Mouse (Mus musculus) hindbrain, embryonic 14.5 days (tissue): ENCODE data around the gene Apbb2. TPM values are rescaled to one million over a fixed set of nuclear protein-coding genes. Genes with fewer than 3 reads are reported as not detected.
A peak's percentile ranks its signal among the peaks of the same experiment; 100 is the strongest.

ENCODE experiments used
- ATAC-seq: fragments of 200-750 bp; cut with Nextera tagmentation; 2 replicates; pipeline ENCODE4 v1.8.0; 2017; ENCODE audit warnings: moderate number of reproducible peaks, mild to moderate bottlenecking, moderate TSS enrichment, moderate library complexity; ENCODE audit not compliant: low FRiP score
- DNase-seq: peaks from one replicate; pipeline ENCODE4 v3.0.0-alpha.2; 2015; ENCODE audit warnings: low spot score
- H3K27ac ChIP-seq: fragments of 300-500 bp; sonication (generic); 2 replicates; pipeline ENCODE4 v1.5.1; 2014; ENCODE audit warnings: mild to moderate bottlenecking, moderate library complexity
- H3K27me3 ChIP-seq: fragments of 300-500 bp; sonication (generic); 2 replicates; pipeline ENCODE4 v1.6.1; 2014; ENCODE audit warnings: mild to moderate bottlenecking, low read length, mixed read lengths; ENCODE audit not compliant: control insufficient read depth, insufficient read depth
- H3K36me3 ChIP-seq: fragments of 300-500 bp; sonication (generic); replicated peaks from 2 replicates; pipeline ENCODE4 v1.6.1; 2014; ENCODE audit not compliant: control insufficient read depth, insufficient read depth
- H3K4me1 ChIP-seq: fragments of 300-500 bp; sonication (generic); replicated peaks from 2 replicates; pipeline ENCODE4 v1.6.1; 2014; ENCODE audit warnings: antibody characterized with exemption, low read length, mixed read lengths; ENCODE audit not compliant: control insufficient read depth, insufficient read depth
- H3K4me2 ChIP-seq: fragments of 300-500 bp; sonication (generic); replicated peaks from 2 replicates; pipeline ENCODE4 v1.6.1; 2014; ENCODE audit warnings: mild to moderate bottlenecking, moderate library complexity
- H3K4me3 ChIP-seq: fragments of 300-500 bp; sonication (generic); replicated peaks from 2 replicates; pipeline ENCODE4 v1.5.1; 2014; ENCODE audit warnings: mild to moderate bottlenecking, low read length
- H3K9ac ChIP-seq: fragments of 300-500 bp; sonication (generic); 2 replicates; pipeline ENCODE4 v1.6.1; 2014
- H3K9me3 ChIP-seq: fragments of 300-500 bp; sonication (generic); 2 replicates; pipeline ENCODE4 v1.6.1; 2016; ENCODE audit warnings: low read length; ENCODE audit not compliant: control insufficient read depth
- WGBS: fragments of 180-500 bp; shearing (Covaris S2); extraction: QIAGEN DNeasy Blood & Tissue Kit; methylation state at CpG from one replicate; pipeline ENCODE4 v1.1.7; 2014; 5-methylcytosine and 5-hydroxymethylcytosine counted together
- polyA plus RNA-seq: library from polyadenylated mRNA; unstranded; fragments of >200 nt; fragmentation: Nextera tagmentation; extraction: Ambion mirVana; gene quantifications from 2 replicates; pipeline ENCODE4 v1.2.1, GENCODE M21; 2014

Gene Apbb2
- polyA plus RNA-seq, 1 experiment from 2014 or later = 113 TPM

DNA sequence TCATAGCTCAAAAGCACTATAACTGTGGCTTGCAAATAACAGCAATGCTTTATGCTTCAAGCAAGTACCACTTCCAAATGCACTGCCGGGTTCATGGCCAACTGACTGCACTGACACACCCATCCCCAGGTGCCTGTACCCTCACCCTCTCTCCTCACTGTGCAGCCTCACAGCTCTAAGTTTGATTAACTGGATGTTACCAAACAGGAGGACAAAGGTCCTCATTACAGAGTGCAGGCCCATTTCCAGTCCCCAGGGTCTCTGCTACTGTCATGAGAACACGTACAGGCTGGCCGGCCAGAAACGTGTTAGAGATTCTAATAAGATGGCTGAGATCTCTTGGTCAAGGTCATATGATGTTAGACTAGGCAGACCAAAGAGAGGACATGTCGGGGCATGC, 147.7 kb downstream of the Apbb2 start:
- DNase-seq (no peak), ATAC-seq (no peak)
- Histone ChIP-seq H3K9ac (no peak overlapping the region), H3K27ac (no peak overlapping the region), H3K4me2 (no peak overlapping the region), H3K36me3 (no peaks in the 10 kb centered on the region), H3K9me3 (no peaks in the 10 kb centered on the region), H3K4me3 (no peak overlapping the region), H3K27me3 (no peaks in the 10 kb centered on the region), H3K4me1 (peaks cover 5% of the 10 kb centered on the region; the same call in 1 of the 2 replicates)
- WGBS = 81% methylated on average over 5 of the region's 5 CpGs

DNA sequence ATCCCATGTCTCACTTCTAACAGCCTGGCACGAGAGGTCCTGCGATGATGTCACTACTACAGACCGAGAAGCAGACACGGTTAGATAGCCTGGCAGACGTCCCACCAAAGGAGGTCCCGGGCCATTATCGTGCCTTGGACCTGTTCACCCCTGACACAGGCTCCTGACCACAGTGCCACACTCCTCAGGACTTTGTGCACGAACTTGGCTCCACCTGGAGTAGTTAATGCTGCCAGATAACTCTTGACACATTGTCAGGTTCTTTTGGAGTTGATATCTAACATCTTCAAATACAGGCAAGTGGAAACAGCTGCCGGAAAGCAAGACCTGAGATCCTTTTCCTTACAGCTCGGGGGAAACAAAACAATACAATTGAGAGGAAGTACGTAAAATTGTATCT, 148.9 kb downstream of the Apbb2 start:
- 91% methylated on average over 11 of the region's 11 CpGs for WGBS
- Histone ChIP-seq H3K4me2 (no peak overlapping the region), H3K9me3 (no peaks in the 10 kb centered on the region), H3K36me3 (no peaks in the 10 kb centered on the region), H3K27me3 (no peaks in the 10 kb centered on the region), H3K9ac (no peak overlapping the region), H3K4me1 (peaks cover 5% of the 10 kb centered on the region; the same call in 1 of the 2 replicates), H3K4me3 (no peak overlapping the region), H3K27ac (no peak overlapping the region)
- ATAC-seq (no peak), DNase-seq (no peak)

DNA sequence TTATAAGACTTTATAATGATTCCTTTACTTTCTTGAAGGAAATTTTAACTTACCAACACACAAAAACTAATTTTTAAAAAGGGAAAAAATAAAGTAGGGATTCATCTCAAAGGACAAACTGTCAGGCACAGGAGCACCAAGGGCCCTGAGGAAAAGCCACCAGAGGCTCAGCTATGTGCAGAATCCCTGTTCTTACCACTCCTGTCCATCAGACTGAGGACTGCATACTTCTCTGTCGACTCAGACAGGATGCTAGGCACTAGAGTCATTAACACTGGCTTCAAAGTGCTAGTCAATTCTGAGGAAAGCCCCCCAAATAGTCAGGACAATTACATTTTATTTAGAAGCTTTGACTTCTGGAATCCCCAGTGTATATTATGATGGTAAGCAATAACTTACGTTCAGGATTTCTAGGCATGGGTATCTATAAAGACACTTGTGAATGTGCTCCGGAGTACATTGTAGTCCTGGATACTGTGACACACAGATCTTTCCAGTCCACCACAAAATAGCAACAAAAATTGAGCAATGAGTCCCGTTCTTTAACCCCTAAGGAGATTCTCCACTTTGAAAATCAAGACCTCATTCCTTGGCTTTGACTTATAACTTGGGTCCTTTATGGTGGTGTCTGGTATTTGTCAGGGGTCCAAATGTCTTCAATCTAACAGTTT, 150.1 kb downstream of the Apbb2 start:
- Histone ChIP-seq H3K9me3 (no peaks in the 10 kb centered on the region), H3K4me3 (no peak overlapping the region), H3K27me3 (no peaks in the 10 kb centered on the region), H3K4me1 (peaks cover 5% of the 10 kb centered on the region; the same call in 1 of the 2 replicates), H3K36me3 (no peaks in the 10 kb centered on the region), H3K4me2 (no peak overlapping the region), H3K9ac (no peak overlapping the region), H3K27ac (no peak overlapping the region)
- WGBS = 83% methylated on average over 4 of the region's 4 CpGs
- ATAC-seq (no peak), DNase-seq (no peak)

DNA sequence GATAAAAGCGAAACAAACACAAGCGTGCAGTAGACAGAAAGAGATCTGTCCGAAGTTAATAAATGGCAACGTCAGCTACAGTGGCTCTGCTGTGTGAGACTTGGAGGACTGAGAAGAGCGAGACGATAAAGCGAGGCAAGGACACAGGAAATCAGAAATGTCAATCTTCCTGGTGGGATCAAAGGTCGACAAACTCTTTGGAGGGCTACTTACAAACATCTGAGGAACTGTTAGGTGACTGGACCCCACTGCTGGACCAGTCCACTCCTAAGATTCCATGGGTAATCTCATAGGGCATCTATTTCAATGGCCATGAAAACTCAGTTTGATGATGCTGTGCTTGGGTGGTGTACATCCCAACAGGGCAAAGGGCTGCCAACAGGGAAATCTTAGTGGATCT, 155.9 kb downstream of the Apbb2 start:
- H3K4me3 ChIP-seq = no peak overlapping the region
- 73% methylated on average over 8 of the region's 8 CpGs for WGBS
- no peak for DNase-seq

DNA sequence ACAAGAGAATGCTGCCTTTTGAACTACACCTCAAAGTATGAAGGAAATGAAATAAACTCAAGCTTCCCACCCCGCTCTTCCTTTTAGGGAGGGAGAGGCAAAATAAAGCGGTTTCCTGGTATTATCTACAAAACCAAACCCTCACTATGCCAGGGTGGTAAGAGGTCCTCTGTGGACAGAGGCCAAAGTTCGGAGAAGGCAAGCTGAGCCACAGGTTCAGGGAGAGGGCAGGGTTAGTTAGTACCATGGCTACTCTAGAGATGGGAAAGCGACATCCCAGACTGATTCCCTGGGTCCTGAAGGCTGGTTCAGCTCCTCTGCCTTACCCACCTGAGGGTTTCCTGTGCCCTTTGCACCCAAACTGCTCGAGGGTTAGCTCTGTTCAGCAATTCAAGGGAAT, 159.7 kb downstream of the Apbb2 start:
- no peak overlapping the region for H3K9ac ChIP-seq
- DNase-seq (no peak), ATAC-seq (no peak)
- H3K27ac ChIP-seq = no peak overlapping the region
- 82% methylated on average over 5 of the region's 5 CpGs for WGBS
- no peak overlapping the region for H3K4me2 ChIP-seq
- H3K4me3 ChIP-seq = no peak overlapping the region
- H3K27me3 ChIP-seq = no peaks in the 10 kb centered on the region
- H3K9me3 ChIP-seq = no peaks in the 10 kb centered on the region
- peaks cover 3% of the 10 kb centered on the region; the same call in 1 of the 2 replicates for H3K36me3 ChIP-seq
- H3K4me1 ChIP-seq = no peaks in the 10 kb centered on the region

More for the DNA sequence above, 155.9 kb downstream of the Apbb2 start:
- Histone ChIP-seq H3K27me3 (no peaks in the 10 kb centered on the region), H3K4me1 (0 out of 2 replicates have a peak, but pooled peaks cover 5% of the 10 kb centered on the region), H3K36me3 (peaks cover 3% of the 10 kb centered on the region; the same call in 1 of the 2 replicates), H3K4me2 (no peak overlapping the region), H3K27ac (no peak overlapping the region), H3K9ac (no peak overlapping the region), H3K9me3 (no peaks in the 10 kb centered on the region)
- ATAC-seq = no peak

DNA sequence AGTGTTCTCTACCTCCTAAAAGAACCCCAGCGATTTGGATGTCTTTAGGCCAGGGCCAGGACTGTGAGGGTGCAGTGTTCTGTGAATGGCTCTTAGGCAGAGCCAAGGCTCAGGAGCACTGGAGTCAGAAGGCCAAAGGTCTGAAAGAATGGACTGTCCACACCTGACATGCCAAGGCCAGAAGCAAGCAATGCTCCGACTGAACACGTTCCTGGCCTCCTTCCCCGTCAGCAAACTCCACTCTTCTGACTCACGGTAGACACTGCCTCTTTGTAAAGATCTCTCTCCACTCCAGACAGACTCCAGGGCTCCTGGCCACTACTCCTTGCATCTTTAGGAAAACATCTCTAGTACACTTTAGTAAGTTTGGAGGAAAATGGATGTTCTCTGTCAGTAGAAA, 163.3 kb downstream of the Apbb2 start:
- Histone ChIP-seq H3K4me2 (no peak overlapping the region), H3K27me3 (no peaks in the 10 kb centered on the region), H3K4me1 (no peaks in the 10 kb centered on the region; the same call in 1 of the 2 replicates), H3K9me3 (no peaks in the 10 kb centered on the region), H3K9ac (no peak overlapping the region), H3K27ac (no peak overlapping the region), H3K36me3 (peaks cover 12% of the 10 kb centered on the region; the same call in 1 of the 2 replicates), H3K4me3 (no peak overlapping the region)
- WGBS = 91% methylated on average over 5 of the region's 5 CpGs
- DNase-seq (no peak), ATAC-seq (no peak)

DNA sequence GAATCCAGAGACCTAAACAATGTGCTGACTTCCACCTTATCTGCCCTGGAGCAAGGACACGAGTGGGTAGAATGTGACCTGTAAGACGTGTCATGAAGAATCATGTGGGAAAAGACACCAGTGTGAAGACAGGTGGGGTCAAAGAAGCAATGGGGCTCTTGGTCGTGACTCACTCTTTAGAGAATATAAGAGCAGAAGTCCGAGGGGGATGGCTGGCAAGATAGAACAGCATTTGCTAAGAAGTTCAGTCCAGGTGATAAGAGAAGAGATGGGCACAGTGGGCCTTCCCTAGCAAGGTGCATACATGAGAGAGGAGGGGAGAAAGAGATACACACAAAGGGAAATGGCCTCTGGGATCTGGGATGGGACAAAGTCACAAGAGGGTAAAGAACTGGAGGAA, 163.8 kb downstream of the Apbb2 start:
- H3K9me3 ChIP-seq = no peaks in the 10 kb centered on the region
- no peak for DNase-seq
- H3K4me1 ChIP-seq = no peaks in the 10 kb centered on the region; the same call in 1 of the 2 replicates
- 90% methylated on average over 4 of the region's 4 CpGs for WGBS
- H3K27ac ChIP-seq = no peak overlapping the region
- H3K4me2 ChIP-seq = no peak overlapping the region
- H3K36me3 ChIP-seq = peaks cover 15% of the 10 kb centered on the region; the same call in 1 of the 2 replicates
- H3K9ac ChIP-seq = no peak overlapping the region
- no peaks in the 10 kb centered on the region for H3K27me3 ChIP-seq
- no peak overlapping the region for H3K4me3 ChIP-seq
- no peak for ATAC-seq

DNA sequence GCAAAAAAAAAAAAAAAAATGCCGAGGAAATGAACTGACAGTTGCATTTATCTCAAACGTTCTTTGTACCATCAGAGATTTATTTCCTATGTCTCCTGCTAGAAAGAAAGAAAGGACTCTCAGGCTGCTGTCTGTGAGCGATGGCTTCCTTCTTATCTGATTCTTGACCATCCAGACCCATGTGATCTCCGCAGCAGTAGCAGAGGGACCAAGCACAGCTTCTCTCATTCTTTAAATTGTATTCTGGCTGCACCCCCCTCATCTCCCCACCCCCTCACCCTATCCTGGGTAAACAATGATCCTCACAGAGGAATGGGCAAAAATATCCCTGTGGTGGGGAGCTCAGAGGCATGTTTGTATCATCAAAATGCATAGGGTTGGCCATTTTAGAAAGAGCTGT, 165.5 kb downstream of the Apbb2 start:
- Histone ChIP-seq H3K4me1 (no peaks in the 10 kb centered on the region; the same call in 1 of the 2 replicates), H3K9me3 (no peaks in the 10 kb centered on the region), H3K4me3 (no peak overlapping the region), H3K4me2 (no peak overlapping the region), H3K36me3 (peaks cover 15% of the 10 kb centered on the region; the same call in 1 of the 2 replicates), H3K9ac (no peak overlapping the region), H3K27ac (peak overlapping the region; percentile 28; the same call in 1 of the 2 replicates), H3K27me3 (no peaks in the 10 kb centered on the region)
- ATAC-seq (no peak), DNase-seq (no peak)
- WGBS = 59% methylated on average over 4 of the region's 4 CpGs

DNA sequence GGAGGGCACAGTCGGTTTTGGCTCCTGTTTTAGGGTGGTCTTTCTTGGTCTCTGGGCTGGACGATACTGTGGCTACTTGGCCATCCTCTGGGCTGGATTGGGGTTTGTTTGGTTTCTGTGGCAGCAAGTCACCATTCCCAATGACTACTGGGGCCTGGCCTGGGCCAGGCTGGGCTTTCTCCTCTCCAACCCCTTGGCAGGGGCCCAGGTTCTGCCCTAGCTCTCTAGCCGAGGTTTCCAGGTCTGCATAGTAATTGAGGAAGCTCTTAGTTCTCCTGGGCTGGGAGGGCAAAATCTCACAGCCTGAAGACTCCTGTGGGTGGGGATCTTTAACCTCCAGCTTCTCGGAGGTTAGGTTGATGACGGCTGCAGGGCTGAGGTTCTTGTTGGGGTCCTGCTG, 167.0 kb downstream of the Apbb2 start:
- no peak overlapping the region for H3K27ac ChIP-seq
- H3K4me3 ChIP-seq = no peak overlapping the region
- ATAC-seq (no peak), DNase-seq (no peak)
- no peaks in the 10 kb centered on the region for H3K27me3 ChIP-seq
- no peak overlapping the region for H3K4me2 ChIP-seq
- no peaks in the 10 kb centered on the region for H3K9me3 ChIP-seq
- peaks cover 15% of the 10 kb centered on the region; the same call in 1 of the 2 replicates for H3K36me3 ChIP-seq
- WGBS = 87% methylated on average over 5 of the region's 5 CpGs
- H3K4me1 ChIP-seq = peaks cover 2% of the 10 kb centered on the region; the same call in 1 of the 2 replicates
- no peak overlapping the region for H3K9ac ChIP-seq
